Mouse (Mus musculus): ENCODE data around the gene Hmgcs2.

DNA sequence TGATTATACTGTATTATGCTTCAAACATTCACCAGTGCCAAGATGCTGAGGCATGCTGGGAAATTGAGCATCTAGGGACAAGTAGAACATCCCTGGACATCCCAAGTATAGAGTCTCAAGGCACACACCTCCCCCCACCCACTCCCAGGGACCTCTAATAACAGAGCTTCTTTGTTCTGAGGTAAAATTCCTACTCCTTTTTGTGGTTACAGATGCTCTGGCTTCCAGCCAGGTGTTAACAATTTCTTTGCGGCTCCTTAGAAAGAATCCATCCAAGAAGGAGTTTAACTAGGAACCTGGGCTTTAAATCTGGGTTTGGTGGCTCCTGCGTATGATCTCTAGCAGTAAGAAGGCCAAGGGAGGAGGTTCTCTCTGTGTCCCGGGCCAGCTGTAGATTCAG is 36.9 kb downstream of the Hmgcs2 start:
- no peak for TF ChIP-seq HCFC1 (IDR thresholded peaks at IDR 0.05; ENCODE audit: low read depth, low read length)
- TF ChIP-seq POLR2A (IDR thresholded peaks at IDR 0.05; ENCODE audit: control insufficient read depth in 1 of 2, insufficient read depth in 1 of 2, low read depth in 1 of 2, low read length in 2 of 2, poor library complexity in 1 of 2): no peak
- TF ChIP-seq CTCF (IDR thresholded peaks at IDR 0.05 in 2 of 3, conservative IDR thresholded peaks at IDR 0.05 in 1 of 3; ENCODE audit: control insufficient read depth in 1 of 3, insufficient read depth in 1 of 3, low read depth in 2 of 3, low read length in 3 of 3, poor library complexity in 1 of 3, severe bottlenecking in 1 of 3): no peak
- no peak for TF ChIP-seq GABPA (IDR thresholded peaks at IDR 0.05; ENCODE audit: low read depth, low read length)
- TF ChIP-seq ZNF384 (IDR thresholded peaks at IDR 0.05; ENCODE audit: low read depth, low read length): no peak
- TF ChIP-seq MAX (IDR thresholded peaks at IDR 0.05; ENCODE audit: low read length): no peak

Data from MEL (cell line).